Mouse (Mus musculus) left cerebral cortex, adult 8-10 months (tissue): ENCODE data around the gene Arhgdia. TPM values are rescaled to one million over a fixed set of nuclear protein-coding genes. Genes with fewer than 3 reads are reported as not detected.

ENCODE experiments used
- DNase-seq, 2 experiments: peaks; one replicate each; pipeline ENCODE4 v3.0.0; 2022; ENCODE audit warnings: low spot score in 2 of 2
- total RNA-seq, 4 experiments: library from RNA; stranded (reverse); gene quantifications; 2 replicates each; pipeline ENCODE4 v1.2.4; 2022

Gene Arhgdia
- total RNA-seq: 100 to 1,000 TPM; 307 to 323 (median 320) TPM

GRCm38 (mm10) chr11:120581490-120582267 is at the start of gene Arhgdia:
TSS of gene Arhgdia (minus strand) at chr11:120581624.
- DNase-seq: peak; percentile 80 to 88

GRCm38 (mm10) chr11:120630401-120630871 is 49.0 kb upstream of the Arhgdia start:
- no peak for DNase-seq

GRCm38 (mm10) chr11:120629911-120630310 is 48.5 kb upstream of the Arhgdia start:
- no peak for DNase-seq

GRCm38 (mm10) chr11:120629341-120629730 is 47.9 kb upstream of the Arhgdia start:
- no peak for DNase-seq

- no peak for DNase-seq
Observed at GRCm38 (mm10) chr11:120628601-120629340, 47.3 kb upstream of the Arhgdia start.

DNA sequence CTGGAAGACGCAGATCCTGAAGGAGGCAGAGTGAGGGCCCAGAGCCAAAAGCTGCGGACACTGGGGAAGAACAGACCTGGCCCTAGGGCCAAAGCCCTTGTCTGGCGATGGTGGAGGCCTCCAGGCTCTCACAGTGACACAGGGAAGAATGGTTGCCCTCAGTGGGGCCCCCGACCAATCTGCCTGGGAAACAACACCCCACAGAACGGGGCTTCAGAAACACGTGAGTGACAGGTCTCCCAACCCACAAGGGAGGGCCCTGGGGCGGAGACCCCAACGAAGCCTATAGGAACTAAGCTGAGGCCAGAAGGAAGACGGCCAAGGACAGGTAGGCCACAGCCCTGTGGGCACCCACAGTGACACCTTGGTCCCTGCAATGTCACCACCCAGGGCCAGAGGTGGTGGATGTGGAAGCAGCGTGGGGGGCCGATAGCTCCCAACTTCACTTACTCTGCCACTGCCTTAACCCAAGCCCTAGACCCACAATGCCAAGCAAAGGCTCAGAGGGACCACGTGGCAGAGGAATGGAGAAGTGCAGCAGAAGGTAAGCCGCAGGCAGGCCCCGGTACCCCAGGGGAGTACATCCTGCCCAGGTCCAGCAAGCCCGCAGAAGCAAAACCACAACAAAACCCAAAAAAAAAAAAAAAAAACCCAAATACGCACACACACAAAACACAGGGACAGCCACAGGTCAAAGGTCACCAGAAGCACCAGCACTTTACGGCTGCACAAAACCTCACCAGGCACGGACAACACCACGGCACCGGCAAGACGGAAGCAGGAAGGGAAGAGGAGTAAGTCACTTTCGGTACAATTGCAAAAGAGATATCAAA is 46.3 kb upstream of the Arhgdia start:
- DNase-seq: no peak

DNA sequence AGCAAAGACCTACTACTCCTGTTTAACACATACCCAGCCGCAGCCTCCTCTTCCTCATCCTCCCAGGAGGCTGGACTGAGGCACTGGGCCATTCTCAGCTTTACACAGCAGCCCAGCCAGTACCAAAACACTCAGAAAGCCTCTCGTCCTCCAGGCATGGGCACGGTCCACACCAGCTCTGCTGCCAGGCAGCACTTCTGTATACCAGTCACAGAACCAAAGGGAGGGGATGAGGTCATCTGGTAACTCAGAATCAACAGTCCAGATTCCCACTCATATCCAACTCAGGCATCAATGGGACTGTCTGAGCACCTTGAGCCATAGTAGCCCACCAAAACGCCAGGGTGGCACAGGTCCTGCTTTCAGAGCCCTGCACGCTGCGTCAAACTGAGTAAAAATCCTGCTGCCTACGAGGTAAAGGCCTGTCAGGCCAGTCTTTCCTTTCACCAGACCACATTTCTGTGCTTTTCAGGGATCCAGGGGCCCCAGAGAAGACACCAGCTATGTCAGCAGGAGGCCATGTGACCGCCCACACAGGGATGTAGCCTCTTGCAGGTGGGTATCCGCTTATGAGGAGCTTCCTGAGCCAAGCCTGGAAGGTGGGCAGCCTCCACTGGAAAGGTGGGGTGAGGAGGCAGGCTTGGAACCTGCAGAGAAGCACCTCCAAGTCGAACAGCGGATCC is 45.5 kb upstream of the Arhgdia start:
- DNase-seq: no peak

- no peak for DNase-seq
Observed at GRCm38 (mm10) chr11:120625152-120625775, 43.8 kb upstream of the Arhgdia start, which contains the start of gene Sirt7. TSS of gene Sirt7 (minus strand) at chr11:120625240.

- peak; percentile 66 to 76 for DNase-seq
Observed at GRCm38 (mm10) chr11:120624680-120625111, 43.3 kb upstream of the Arhgdia start.

DNA sequence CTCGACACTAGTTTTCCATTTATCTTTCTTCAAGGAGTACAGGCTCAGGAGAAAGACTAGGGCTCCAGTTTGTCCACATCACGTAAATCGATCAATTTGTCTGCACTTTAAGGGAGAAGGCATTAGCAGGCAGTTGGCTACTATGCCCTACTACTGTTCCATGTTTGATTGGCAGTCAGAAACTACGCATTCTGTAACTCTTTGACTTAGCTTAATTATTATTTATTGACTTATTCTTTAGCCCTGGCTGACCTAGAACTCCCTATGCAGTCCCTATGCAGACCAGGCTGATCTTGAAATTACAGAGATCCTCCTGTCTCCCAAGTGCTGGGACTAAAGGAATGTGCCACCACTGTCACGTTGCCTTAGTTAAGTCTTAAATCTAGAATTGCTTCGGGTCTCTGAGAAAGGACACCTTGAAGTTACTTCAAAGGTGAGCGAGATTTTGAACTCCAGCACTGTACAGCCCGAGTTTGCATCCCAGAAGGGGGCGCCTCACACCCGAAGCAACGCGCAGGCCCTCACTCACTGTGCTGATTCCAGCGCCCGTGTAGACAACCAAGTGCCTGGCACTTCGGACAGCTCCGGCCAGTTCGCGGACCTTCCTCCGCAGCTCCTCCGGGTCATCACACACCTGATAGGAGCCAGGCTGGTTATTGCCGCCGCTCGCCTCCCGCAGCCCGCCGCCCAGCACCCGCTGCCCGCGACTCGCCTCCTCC is 42.7 kb upstream of the Arhgdia start:
- DNase-seq: no peak

DNA sequence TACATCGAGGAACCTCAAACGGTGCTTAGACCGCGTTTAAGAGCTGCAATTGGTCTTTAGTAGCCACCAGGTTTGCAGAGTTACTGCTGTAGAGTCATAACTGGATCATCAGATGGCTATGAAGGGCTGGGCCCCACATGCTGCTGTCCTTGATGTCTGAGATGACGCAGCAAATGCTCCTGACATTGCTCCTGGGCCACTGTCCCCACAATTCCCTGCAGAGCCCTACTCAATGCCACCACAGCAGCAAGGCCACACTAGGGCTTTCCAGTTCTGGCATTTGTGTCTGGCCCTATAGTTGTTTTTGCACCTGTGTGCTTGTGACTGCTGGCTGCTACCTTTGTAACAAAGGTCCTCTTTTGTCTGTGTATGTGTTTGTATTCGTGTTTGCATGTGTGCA is 41.4 kb upstream of the Arhgdia start:
- DNase-seq: no peak

- no peak for DNase-seq
Observed at GRCm38 (mm10) chr11:120620195-120620594, 38.8 kb upstream of the Arhgdia start.

DNA sequence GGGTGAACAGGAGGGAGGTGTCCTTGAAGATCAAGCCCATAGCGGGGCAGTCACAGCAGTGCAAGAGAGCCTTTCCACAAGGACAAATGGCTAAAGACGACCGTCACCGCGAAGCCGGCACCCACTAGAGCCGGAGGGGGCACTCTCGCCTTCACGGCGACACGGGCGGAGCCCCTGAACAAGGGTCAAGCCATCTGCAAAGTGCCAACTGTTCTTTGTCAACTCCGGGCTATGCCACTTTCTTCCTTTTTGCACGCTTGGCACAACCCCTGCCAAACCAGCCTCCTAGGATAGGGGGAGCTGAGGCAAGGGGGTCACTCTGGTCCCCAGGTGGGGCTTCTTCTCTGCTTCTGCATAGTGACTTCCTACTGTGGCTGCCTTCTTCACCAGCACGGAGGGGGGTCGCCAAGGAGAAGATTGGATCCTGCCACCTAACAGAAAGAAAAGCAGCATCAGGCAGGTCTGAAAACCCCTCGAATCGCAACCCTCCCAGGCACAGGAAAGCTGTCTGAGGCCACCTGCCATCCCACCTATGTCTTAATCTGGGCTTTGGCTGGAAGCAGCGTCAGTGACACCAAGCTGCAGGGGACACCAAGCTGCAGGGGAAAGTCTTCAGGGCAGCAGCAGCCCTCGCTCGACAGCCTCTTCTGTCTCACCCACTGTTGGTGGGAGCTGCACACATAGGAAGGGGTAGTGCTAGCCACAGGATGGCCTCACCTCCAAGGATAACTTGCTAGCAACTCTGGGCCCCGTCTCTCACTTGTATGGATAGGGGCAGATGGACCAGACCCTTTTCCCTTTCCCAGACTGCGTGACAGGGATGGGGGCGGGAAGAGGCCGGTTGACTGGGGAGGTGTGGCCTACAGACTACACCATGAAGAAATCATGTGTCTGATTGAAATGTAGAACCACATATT is 37.5 kb upstream of the Arhgdia start:
- no peak for DNase-seq

- DNase-seq: peak; percentile 80 to 90
Observed at GRCm38 (mm10) chr11:120617519-120618112, 36.2 kb upstream of the Arhgdia start, which contains the start of gene Pcyt2. TSS of gene Pcyt2 (minus strand) at chr11:120617936.

DNA sequence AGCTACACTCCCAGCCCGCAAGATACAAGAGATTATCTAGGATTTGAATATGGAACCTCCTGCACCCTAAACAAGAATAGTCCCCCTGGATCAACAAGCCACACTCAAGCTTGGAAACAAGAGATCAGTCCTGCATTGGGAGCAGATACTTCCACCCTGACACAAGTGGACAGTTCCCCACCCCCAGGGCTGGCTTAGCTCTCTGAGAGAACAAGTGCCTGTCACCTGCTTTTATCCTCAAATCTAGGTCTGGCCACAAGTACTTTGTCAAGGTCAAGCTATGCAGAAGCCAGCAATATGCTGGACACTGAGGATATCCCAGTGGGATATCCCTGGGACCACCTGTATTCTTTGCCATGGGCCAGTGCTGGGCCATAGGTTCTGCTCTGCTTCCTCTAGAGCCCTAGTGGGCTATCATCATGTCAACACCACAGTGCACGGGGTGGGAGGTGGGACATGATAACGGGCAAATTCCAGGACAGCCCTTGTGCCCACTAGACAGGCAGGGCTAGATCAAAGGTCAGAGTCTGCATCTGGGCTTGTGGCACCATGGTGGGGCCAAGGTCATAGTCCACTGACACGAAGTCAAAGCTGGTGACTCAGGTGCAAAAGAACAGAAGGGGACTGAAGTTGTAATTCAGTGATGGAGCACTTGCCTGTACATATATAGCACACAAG is 35.3 kb upstream of the Arhgdia start:
- DNase-seq: no peak

GRCm38 (mm10) chr11:120615606-120616203 is 34.3 kb upstream of the Arhgdia start:
- no peak for DNase-seq

GRCm38 (mm10) chr11:120615167-120615566 is 33.7 kb upstream of the Arhgdia start:
- DNase-seq: no peak
